Mouse (Mus musculus) intestine, postnatal 0 days (tissue): ENCODE measurements around the gene Lilr4b. TPM values are rescaled to one million over a fixed set of nuclear protein-coding genes. Genes with fewer than 3 reads are reported as not detected.
"Not testable (repeated sequence)": the region's sequence is repeated elsewhere in the genome, so short reads cannot be mapped to it uniquely, and the experiment has no call there.

Experiments used
- ATAC-seq: fragments of 200-750 bp; cut with Nextera tagmentation; 2 replicates; pipeline ENCODE4 v1.8.0; 2017; ENCODE audit warnings: mild to moderate bottlenecking, moderate TSS enrichment, moderate library complexity
- H3K27ac ChIP-seq: fragments of 300-500 bp; sonication (generic); 2 replicates; pipeline ENCODE4 v1.5.1; 2014; ENCODE audit warnings: mild to moderate bottlenecking, low read depth, low read length, moderate library complexity
- H3K27me3 ChIP-seq: fragments of 300-500 bp; sonication (generic); replicated peaks from 2 replicates; pipeline ENCODE4 v1.6.1; 2014; ENCODE audit warnings: low read length, mixed read lengths; ENCODE audit not compliant: control insufficient read depth, insufficient read depth
- H3K36me3 ChIP-seq: fragments of 300-500 bp; sonication (generic); 2 replicates; pipeline ENCODE4 v1.6.1; 2014; ENCODE audit warnings: mild to moderate bottlenecking, moderate library complexity; ENCODE audit not compliant: control insufficient read depth, insufficient read depth
- H3K4me1 ChIP-seq: fragments of 300-500 bp; sonication (generic); replicated peaks from 2 replicates; pipeline ENCODE4 v1.6.1; 2014; ENCODE audit warnings: antibody characterized with exemption, low read length, mixed read lengths; ENCODE audit not compliant: control insufficient read depth, insufficient read depth
- H3K4me2 ChIP-seq: fragments of 300-500 bp; sonication (generic); replicated peaks from 2 replicates; pipeline ENCODE4 v1.6.1; 2014; ENCODE audit warnings: low read depth, mild to moderate bottlenecking, moderate library complexity
- H3K4me3 ChIP-seq: fragments of 300-500 bp; sonication (generic); 2 replicates; pipeline ENCODE4 v1.5.1; 2014; ENCODE audit warnings: low read depth, low read length
- H3K9ac ChIP-seq: fragments of 300-500 bp; sonication (generic); 2 replicates; pipeline ENCODE4 v1.6.1; 2014; ENCODE audit warnings: mild to moderate bottlenecking, low read depth, low read length
- H3K9me3 ChIP-seq: fragments of 300-500 bp; sonication (generic); 2 replicates; pipeline ENCODE4 v1.6.1; 2016; ENCODE audit warnings: mixed run types; ENCODE audit not compliant: control insufficient read depth
- CTCF ChIP-seq: sonication (generic); IDR thresholded peaks from 2 replicates; pipeline ENCODE4 v1.5.1; 2016; ENCODE audit warnings: low read depth, mild to moderate bottlenecking, control low read depth, antibody characterized with exemption, moderate library complexity
- WGBS: fragments of 180-500 bp; shearing (Covaris S2); extraction: QIAGEN DNeasy Blood & Tissue Kit; methylation state at CpG from one replicate; pipeline ENCODE4 v1.1.7; 2014; 5-methylcytosine and 5-hydroxymethylcytosine counted together
- polyA plus RNA-seq: library from polyadenylated mRNA; unstranded; fragments of >200 nt; fragmentation: Nextera tagmentation; extraction: Ambion mirVana; gene quantifications from 2 replicates; pipeline ENCODE4 v1.2.1, GENCODE M21; 2015

The Lilr4b gene
- 1.2 and 1.5 TPM in 2 replicates for polyA plus RNA-seq

- not testable (repeated sequence) for H3K36me3 ChIP-seq, H3K27me3 ChIP-seq, ATAC-seq, H3K9ac ChIP-seq, H3K4me3 ChIP-seq, H3K4me2 ChIP-seq, H3K27ac ChIP-seq, H3K9me3 ChIP-seq, H3K4me1 ChIP-seq
- WGBS = 80% methylated on average over 1 of the region's 3 CpGs
Measured at GRCm38 (mm10) chr10:51480397-51480796, at the start of gene Lilr4b, which contains the start of gene Gm49339. Gene Lilr4b (plus strand): TSS chr10:51480632. Gene Gm49339 (plus strand): TSS chr10:51480612.

- no peak for TF ChIP-seq CTCF
- ATAC-seq = no peak
Measured at GRCm38 (mm10) chr10:51432940-51433339, 47.5 kb upstream of the Lilr4b start.

GRCm38 (mm10) chr10:51435684-51436083, 44.7 kb upstream of the Lilr4b start:
- ATAC-seq = no peak
- Histone ChIP-seq H3K9me3 (no peaks in the 10 kb centered on the region), H3K27ac (no peak overlapping the region), H3K27me3 (no peaks in the 10 kb centered on the region), H3K9ac (no peak overlapping the region), H3K4me1 (no peaks in the 10 kb centered on the region), H3K4me2 (no peak overlapping the region), H3K4me3 (no peak overlapping the region), H3K36me3 (no peaks in the 10 kb centered on the region)
- no peak for TF ChIP-seq CTCF
- 72% methylated on average over 3 of the region's 3 CpGs for WGBS

More at GRCm38 (mm10) chr10:51432940-51433339, 47.5 kb upstream of the Lilr4b start:
- Histone ChIP-seq H3K27ac (no peak overlapping the region), H3K4me1 (no peaks in the 10 kb centered on the region), H3K9ac (no peak overlapping the region), H3K27me3 (no peaks in the 10 kb centered on the region), H3K4me2 (no peak overlapping the region), H3K9me3 (no peaks in the 10 kb centered on the region), H3K4me3 (no peak overlapping the region), H3K36me3 (no peaks in the 10 kb centered on the region)

- ATAC-seq = peak; percentile 96
Measured at GRCm38 (mm10) chr10:51451610-51452009, 28.8 kb upstream of the Lilr4b start.

GRCm38 (mm10) chr10:51453616-51454298, 26.7 kb upstream of the Lilr4b start:
- Histone ChIP-seq H3K36me3 (no peaks in the 10 kb centered on the region), H3K4me3 (no peak overlapping the region), H3K4me1 (no peaks in the 10 kb centered on the region), H3K4me2 (no peak overlapping the region), H3K9me3 (no peaks in the 10 kb centered on the region), H3K9ac (no peak overlapping the region), H3K27me3 (no peaks in the 10 kb centered on the region), H3K27ac (0 out of 2 replicates have a peak overlapping the region, but pooled peaks have one; percentile 28)
- TF ChIP-seq CTCF = no peak
- 81% methylated on average over 1 of the region's 1 CpGs for WGBS
- peak; percentile 40 for ATAC-seq

More at GRCm38 (mm10) chr10:51451610-51452009, 28.8 kb upstream of the Lilr4b start:
- Histone ChIP-seq H3K27me3 (no peaks in the 10 kb centered on the region), H3K9ac (no peak overlapping the region), H3K27ac (no peak overlapping the region), H3K4me3 (no peak overlapping the region), H3K4me1 (no peaks in the 10 kb centered on the region), H3K36me3 (no peaks in the 10 kb centered on the region), H3K9me3 (no peaks in the 10 kb centered on the region), H3K4me2 (no peak overlapping the region)
- WGBS = 60% methylated on average over 4 of the region's 4 CpGs
- TF ChIP-seq CTCF = no peak

DNA sequence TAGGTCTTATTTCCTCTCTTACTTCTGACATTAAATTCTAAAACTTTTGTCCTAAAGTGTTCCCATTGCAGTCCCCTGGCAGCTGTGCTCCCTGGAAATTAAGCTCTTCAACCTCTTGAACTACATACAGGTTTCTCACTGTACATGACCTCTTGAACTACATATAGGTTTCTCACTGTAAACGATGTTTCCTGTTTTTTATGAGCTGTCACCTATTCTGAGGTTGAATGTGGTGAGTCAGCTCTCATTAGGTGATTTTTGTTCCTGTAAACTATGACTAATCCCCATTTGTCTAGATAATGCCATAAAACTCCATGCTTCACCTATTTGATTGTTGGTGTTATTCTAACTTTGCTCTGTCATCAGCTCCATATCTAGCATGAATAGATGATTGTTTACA, 26.1 kb upstream of the Lilr4b start:
- Histone ChIP-seq H3K9me3 (no peaks in the 10 kb centered on the region), H3K9ac (no peak overlapping the region), H3K27ac (0 out of 2 replicates have a peak overlapping the region, but pooled peaks have one; percentile 28), H3K36me3 (no peaks in the 10 kb centered on the region), H3K4me1 (no peaks in the 10 kb centered on the region), H3K4me3 (no peak overlapping the region), H3K27me3 (no peaks in the 10 kb centered on the region), H3K4me2 (no peak overlapping the region)
- peak; percentile 66 for ATAC-seq
- TF ChIP-seq CTCF = no peak
- 38% methylated on average over 1 of the region's 1 CpGs for WGBS
